Mouse (Mus musculus) MEL (cell line): ENCODE measurements around the gene Srcap.

ENCODE experiments used
- UBTF ChIP-seq: IDR thresholded peaks from 2 replicates; pipeline ENCODE4 v1.6.1; 2012; ENCODE audit warnings: low read depth, mild to moderate bottlenecking, inconsistent platforms, low read length, improper control_type of control experiment, moderate library complexity, borderline replicate concordance; ENCODE audit not compliant: insufficient read depth
- USF1 ChIP-seq: IDR thresholded peaks from 2 replicates; pipeline ENCODE4 v1.6.1; 2014; ENCODE audit warnings: low read depth, mild to moderate bottlenecking, inconsistent platforms, low read length, improper control_type of control experiment, moderate library complexity

DNA sequence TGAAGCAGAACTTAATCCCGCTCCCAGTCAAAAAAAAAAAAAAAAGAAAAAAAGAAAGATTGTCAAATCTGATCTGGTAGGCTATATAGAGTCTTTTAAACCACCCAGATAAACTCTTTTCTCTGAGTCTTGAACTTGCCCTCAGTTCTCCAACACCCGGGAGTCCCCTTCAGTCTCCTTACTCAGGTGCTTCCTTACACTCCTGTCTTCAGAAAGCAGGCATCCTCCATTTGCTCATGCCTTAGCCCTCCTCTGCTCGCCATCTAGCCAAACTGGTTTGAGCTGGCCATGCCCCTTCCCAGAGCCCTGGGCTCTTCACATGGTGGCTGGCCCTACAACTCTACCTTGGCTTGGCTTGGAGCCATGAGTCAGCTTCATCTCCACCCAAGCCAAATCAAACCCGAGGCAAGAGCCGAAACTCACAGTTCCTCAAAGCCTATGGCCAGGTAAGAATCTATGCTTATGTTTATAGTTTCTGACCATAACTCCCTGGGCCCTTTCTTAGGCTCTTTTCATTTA lies 49.6 kb downstream of the Srcap start, which contains the start of gene Tmem265:
- no peak for TF ChIP-seq UBTF
- no peak for TF ChIP-seq USF1
